Mouse (Mus musculus) lung, embryonic 15.5 days (tissue): Measurements from ENCODE around the gene H2-M5. TPM values are rescaled to one million over a fixed set of nuclear protein-coding genes. Genes with fewer than 3 reads are reported as not detected.

ENCODE experiments used
- ATAC-seq: fragments of 200-750 bp; cut with Nextera tagmentation; 2 replicates; pipeline ENCODE4 v1.8.0; 2017; ENCODE audit warnings: moderate number of reproducible peaks, borderline replicate concordance; ENCODE audit not compliant: low FRiP score, low TSS enrichment; ENCODE audit errors: extremely low read depth
- H3K27ac ChIP-seq: fragments of 300-500 bp; sonication (generic); 2 replicates; pipeline ENCODE4 v1.5.1; 2015; ENCODE audit warnings: moderate library complexity, mild to moderate bottlenecking, inconsistent platforms
- H3K27me3 ChIP-seq: fragments of 300-500 bp; sonication (generic); 2 replicates; pipeline ENCODE4 v1.6.1; 2015; ENCODE audit warnings: inconsistent platforms
- H3K36me3 ChIP-seq: fragments of 300-500 bp; sonication (generic); 2 replicates; pipeline ENCODE4 v1.6.1; 2015; ENCODE audit warnings: inconsistent platforms
- H3K4me1 ChIP-seq: fragments of 300-500 bp; sonication (generic); 2 replicates; pipeline ENCODE4 v1.6.1; 2015; ENCODE audit warnings: inconsistent platforms
- H3K4me2 ChIP-seq: fragments of 300-500 bp; sonication (generic); 2 replicates; pipeline ENCODE4 v1.6.1; 2015; ENCODE audit warnings: inconsistent platforms, mild to moderate bottlenecking, moderate library complexity
- H3K4me3 ChIP-seq: fragments of 300-500 bp; sonication (generic); 2 replicates; pipeline ENCODE4 v1.5.1; 2015; ENCODE audit warnings: mild to moderate bottlenecking, inconsistent platforms
- H3K9ac ChIP-seq: fragments of 300-500 bp; sonication (generic); 2 replicates; pipeline ENCODE4 v1.6.1; 2015; ENCODE audit warnings: inconsistent platforms
- H3K9me3 ChIP-seq: fragments of 300-500 bp; sonication (generic); 2 replicates; pipeline ENCODE4 v1.6.1; 2016; ENCODE audit warnings: inconsistent platforms
- WGBS: fragments of 180-500 bp; shearing (Covaris S2); methylation state at CpG from one replicate; pipeline ENCODE4 v1.1.7; 2015; 5-methylcytosine and 5-hydroxymethylcytosine counted together
- polyA plus RNA-seq: library from polyadenylated mRNA; unstranded; fragments of >200 nt; fragmentation: Nextera tagmentation; extraction: Ambion mirVana; gene quantifications from 2 replicates; pipeline ENCODE4 v1.2.1, GENCODE M21; 2015

The H2-M5 gene
- polyA plus RNA-seq, 1 experiment from 2014 or later = 0.40 TPM

- WGBS = 14% methylated on average over 5 of the region's 5 CpGs
- H3K9ac ChIP-seq = no peak overlapping the region
- H3K4me2 ChIP-seq = peak overlapping the region; percentile 83
- H3K4me1 ChIP-seq = peaks cover 17% of the 10 kb centered on the region
- H3K27ac ChIP-seq = no peak overlapping the region
- H3K9me3 ChIP-seq = no peaks in the 10 kb centered on the region
- no peak for ATAC-seq
- peaks cover 65% of the 10 kb centered on the region for H3K27me3 ChIP-seq
- peak overlapping the region; percentile 40 for H3K4me3 ChIP-seq
- peaks cover 4% of the 10 kb centered on the region; the same call in 1 of the 2 replicates for H3K36me3 ChIP-seq
Observed at GRCm38 (mm10) chr17:36943691-36944090, 45.6 kb downstream of the H2-M5 start.

- Histone ChIP-seq H3K27me3 (peaks cover 65% of the 10 kb centered on the region), H3K9ac (peak within 1 kb of the TSS; percentile 31; the same call in 1 of the 2 replicates), H3K9me3 (no peaks in the 10 kb centered on the region), H3K36me3 (no peaks in the 10 kb centered on the region), H3K4me2 (peak within 1 kb of the TSS; percentile 83), H3K4me3 (peak within 1 kb of the TSS; percentile 40), H3K27ac (no peak within 1 kb of the TSS), H3K4me1 (peaks cover 17% of the 10 kb centered on the region)
- ATAC-seq = peak; percentile 55
- WGBS = 2% methylated on average over 58 of the region's 59 CpGs
Observed at GRCm38 (mm10) chr17:36942791-36943471, 46.4 kb downstream of the H2-M5 start, which contains the start of gene Rnf39. Rnf39 (plus strand) TSS chr17:36942918.

GRCm38 (mm10) chr17:36942391-36942790 is 46.9 kb downstream of the H2-M5 start:
- ATAC-seq = peak; percentile 86
- 36% methylated on average over 10 of the region's 10 CpGs for WGBS
- Histone ChIP-seq H3K9me3 (no peaks in the 10 kb centered on the region), H3K9ac (no peak overlapping the region), H3K4me2 (peak overlapping the region; percentile 83), H3K4me1 (peaks cover 17% of the 10 kb centered on the region), H3K4me3 (peak overlapping the region; percentile 40), H3K27ac (no peak overlapping the region), H3K36me3 (no peaks in the 10 kb centered on the region), H3K27me3 (peaks cover 65% of the 10 kb centered on the region)

DNA sequence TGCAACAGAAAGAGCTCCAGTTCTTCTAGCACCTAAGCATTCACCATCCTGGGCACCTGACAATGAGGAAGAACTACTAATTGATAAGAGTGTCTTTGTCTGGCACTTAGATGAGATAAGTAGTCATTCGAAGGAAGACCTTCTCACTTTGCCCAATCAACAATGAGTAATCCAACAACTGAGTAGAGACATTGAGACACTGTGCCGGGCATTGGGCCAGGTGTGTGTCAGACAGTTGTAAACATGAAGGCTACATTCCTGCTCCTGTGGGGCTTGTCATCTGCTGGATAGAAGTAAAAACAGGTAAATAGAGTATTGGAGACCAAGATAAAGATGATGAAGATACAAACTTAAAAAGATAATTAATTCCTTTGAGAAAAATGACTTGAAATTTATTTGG is 51.3 kb downstream of the H2-M5 start:
- Histone ChIP-seq H3K9ac (no peak overlapping the region), H3K36me3 (no peaks in the 10 kb centered on the region), H3K9me3 (no peaks in the 10 kb centered on the region), H3K4me1 (peaks cover 9% of the 10 kb centered on the region), H3K4me2 (no peak overlapping the region), H3K4me3 (no peak overlapping the region), H3K27ac (no peak overlapping the region), H3K27me3 (peaks cover 36% of the 10 kb centered on the region)
- no peak for ATAC-seq
- 65% methylated on average over 2 of the region's 2 CpGs for WGBS

Other genes starting within 250 kb of the H2-M5 start
- not detected in 2 replicates for gene H2-M10.5, start 216.6 kb downstream of the H2-M5 start, polyA plus RNA-seq
- gene H2-M10.6, start 177.4 kb downstream of the H2-M5 start, polyA plus RNA-seq = not detected in 2 replicates
- gene Trim26, start 152.4 kb downstream of the H2-M5 start, polyA plus RNA-seq = 39.2 and 43.6 TPM in 2 replicates
- 0.14 and 0.21 TPM in 2 replicates for gene Trim15, start 122.3 kb downstream of the H2-M5 start, polyA plus RNA-seq
- gene Trim10, start 120.0 kb downstream of the H2-M5 start, polyA plus RNA-seq = 4.0 and 5.7 TPM in 2 replicates
- not detected in 2 replicates for gene Trim40, start 99.4 kb downstream of the H2-M5 start, polyA plus RNA-seq
- gene Trim31, start 91.4 kb downstream of the H2-M5 start, polyA plus RNA-seq = 0.09 and 0.16 TPM in 2 replicates
- 0.43 and 1.1 TPM in 2 replicates for gene Rnf39, start 46.6 kb downstream of the H2-M5 start, polyA plus RNA-seq
- gene Ppp1r11, start 37.8 kb downstream of the H2-M5 start, polyA plus RNA-seq = 104 and 113 TPM in 2 replicates
- 98.4 and 102 TPM in 2 replicates for gene Znrd1, start 31.0 kb downstream of the H2-M5 start, polyA plus RNA-seq
- gene Znrd1as, start 30.9 kb downstream of the H2-M5 start, polyA plus RNA-seq = 5.2 and 6.7 TPM in 2 replicates
- not detected in 2 replicates for gene 2410137M14Rik, start 8.3 kb downstream of the H2-M5 start, polyA plus RNA-seq
- 77.9 and 79.8 TPM in 2 replicates for gene Zfp57, start 11.6 kb upstream of the H2-M5 start, polyA plus RNA-seq
- gene Mog, start 33.9 kb upstream of the H2-M5 start, polyA plus RNA-seq = 0.14 TPM in 1 of 2 replicates, not detected in the other
- 9.4 and 9.7 TPM in 2 replicates for gene Gabbr1, start 56.4 kb upstream of the H2-M5 start, polyA plus RNA-seq
- not detected in 2 replicates for gene Olfr90, start 99.0 kb upstream of the H2-M5 start, polyA plus RNA-seq
- gene Olfr91, start 108.7 kb upstream of the H2-M5 start, polyA plus RNA-seq = not detected in 2 replicates
- not detected in 2 replicates for gene Olfr92, start 130.6 kb upstream of the H2-M5 start, polyA plus RNA-seq
- gene Olfr93, start 172.0 kb upstream of the H2-M5 start, polyA plus RNA-seq = not detected in 2 replicates
- gene Ubd, start 204.4 kb upstream of the H2-M5 start, polyA plus RNA-seq = 0.86 TPM in 1 of 2 replicates, not detected in the other
- gene Olfr94, start 211.5 kb upstream of the H2-M5 start, polyA plus RNA-seq = not detected in 2 replicates
- not detected in 2 replicates for gene Olfr95, start 223.6 kb upstream of the H2-M5 start, polyA plus RNA-seq
- not detected in 2 replicates for gene Olfr96, start 230.6 kb upstream of the H2-M5 start, polyA plus RNA-seq
- not detected in 2 replicates for gene Olfr97, start 247.8 kb upstream of the H2-M5 start, polyA plus RNA-seq